Mouse (Mus musculus) midbrain, embryonic 15.5 days (tissue): ENCODE results near the gene Arhgap19. TPM values are rescaled to one million over a fixed set of nuclear protein-coding genes. Genes with fewer than 3 reads are reported as not detected.
A peak's percentile ranks its signal among the peaks of the same experiment; 100 is the strongest.

ENCODE experiments used
- ATAC-seq: fragments of 200-750 bp; cut with Nextera tagmentation; replicated peaks from 2 replicates; pipeline ENCODE4 v1.8.0; 2017; ENCODE audit warnings: moderate TSS enrichment
- H3K27ac ChIP-seq: fragments of 300-500 bp; sonication (generic); 2 replicates; pipeline ENCODE4 v1.5.1; 2015; ENCODE audit warnings: mild to moderate bottlenecking, inconsistent platforms
- H3K27me3 ChIP-seq: fragments of 300-500 bp; sonication (generic); replicated peaks from 2 replicates; pipeline ENCODE4 v1.6.1; 2015; ENCODE audit warnings: inconsistent platforms
- H3K36me3 ChIP-seq: fragments of 300-500 bp; sonication (generic); replicated peaks from 2 replicates; pipeline ENCODE4 v1.6.1; 2015; ENCODE audit warnings: inconsistent platforms
- H3K4me1 ChIP-seq: fragments of 300-500 bp; sonication (generic); 2 replicates; pipeline ENCODE4 v1.6.1; 2015; ENCODE audit warnings: inconsistent platforms
- H3K4me2 ChIP-seq: fragments of 300-500 bp; sonication (generic); 2 replicates; pipeline ENCODE4 v1.6.1; 2015; ENCODE audit warnings: inconsistent platforms, mild to moderate bottlenecking, moderate library complexity
- H3K4me3 ChIP-seq: fragments of 300-500 bp; sonication (generic); 2 replicates; pipeline ENCODE4 v1.5.1; 2015; ENCODE audit warnings: mild to moderate bottlenecking, inconsistent platforms
- H3K9ac ChIP-seq: fragments of 300-500 bp; sonication (generic); 2 replicates; pipeline ENCODE4 v1.6.1; 2015; ENCODE audit warnings: mild to moderate bottlenecking, inconsistent platforms
- H3K9me3 ChIP-seq: fragments of 300-500 bp; sonication (generic); 2 replicates; pipeline ENCODE4 v1.6.1; 2016; ENCODE audit warnings: inconsistent platforms
- WGBS: fragments of 180-500 bp; shearing (Covaris S2); methylation state at CpG from one replicate; pipeline ENCODE4 v1.1.7; 2015; ENCODE audit warnings: mixed read lengths; 5-methylcytosine and 5-hydroxymethylcytosine counted together
- polyA plus RNA-seq: library from polyadenylated mRNA; unstranded; fragments of >200 nt; fragmentation: Nextera tagmentation; extraction: Ambion mirVana; gene quantifications from 2 replicates; pipeline ENCODE4 v1.2.1, GENCODE M21; 2015

The Arhgap19 gene
- polyA plus RNA-seq, 1 experiment from 2014 or later: 5.2 TPM

DNA sequence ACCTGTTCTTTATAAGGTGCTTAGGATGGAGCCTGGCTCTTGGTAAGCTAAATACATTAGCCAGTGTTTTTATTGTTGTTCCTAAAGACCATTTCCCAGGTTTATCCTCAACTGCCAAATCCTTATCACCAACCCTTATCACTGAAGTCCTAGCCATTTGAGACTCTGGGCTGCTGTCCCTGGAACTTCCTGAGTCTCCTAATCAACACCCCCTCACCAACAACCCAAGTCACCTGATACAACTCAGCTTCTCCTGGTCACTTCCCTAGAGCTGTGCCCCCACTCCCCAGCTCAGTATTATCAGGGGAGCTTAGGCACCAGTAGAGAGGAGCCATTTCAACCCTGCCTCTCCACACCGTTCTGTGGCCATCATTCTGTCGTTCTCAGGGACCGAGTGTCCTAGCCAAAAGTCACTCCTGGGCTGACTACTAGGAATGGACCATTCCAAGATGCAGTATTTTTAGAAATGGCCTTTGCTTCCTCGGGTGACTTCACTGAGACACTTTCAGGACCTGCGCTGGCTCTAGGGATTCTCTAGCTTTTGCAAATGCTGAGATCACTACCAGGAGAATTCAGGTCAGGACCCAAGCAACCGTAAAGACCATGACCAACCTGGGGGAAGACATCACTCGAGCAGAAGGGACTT, 39.4 kb upstream of the Arhgap19 start:
- 81% methylated on average over 7 of the region's 7 CpGs for WGBS
- Histone ChIP-seq H3K4me1 (peaks cover 10% of the 10 kb centered on the region), H3K4me3 (no peak overlapping the region), H3K27ac (no peak overlapping the region), H3K9ac (no peak overlapping the region), H3K4me2 (no peak overlapping the region), H3K36me3 (no peaks in the 10 kb centered on the region), H3K9me3 (no peaks in the 10 kb centered on the region), H3K27me3 (no peaks in the 10 kb centered on the region)
- no peak for ATAC-seq

DNA sequence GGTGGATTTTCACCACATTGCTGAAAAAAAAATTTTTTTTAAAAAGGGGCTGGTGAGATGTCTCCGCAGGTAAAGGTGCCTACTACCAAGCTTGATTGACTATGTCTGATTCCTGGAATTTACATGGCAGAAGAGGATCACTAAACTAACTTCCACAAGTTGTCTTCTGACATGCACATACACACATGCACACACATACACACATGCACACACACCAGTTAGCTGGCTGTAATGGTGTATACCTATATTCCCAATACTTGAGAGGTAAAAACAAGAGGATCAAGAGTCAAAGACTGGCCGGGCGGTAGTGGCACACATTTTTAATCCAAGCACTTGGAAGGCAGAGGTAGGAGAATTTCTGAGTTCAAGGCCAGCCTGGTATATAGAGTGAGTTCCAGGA, 37.8 kb upstream of the Arhgap19 start:
- H3K9me3 ChIP-seq: no peaks in the 10 kb centered on the region
- no peaks in the 10 kb centered on the region for H3K27me3 ChIP-seq
- H3K27ac ChIP-seq: no peak overlapping the region
- H3K4me3 ChIP-seq: no peak overlapping the region
- H3K36me3 ChIP-seq: no peaks in the 10 kb centered on the region
- no peak overlapping the region for H3K9ac ChIP-seq
- peaks cover 19% of the 10 kb centered on the region for H3K4me1 ChIP-seq
- whole genome bisulfite sequencing: 97% methylated on average over 3 of the region's 3 CpGs
- H3K4me2 ChIP-seq: no peak overlapping the region
- no peak for ATAC-seq

DNA sequence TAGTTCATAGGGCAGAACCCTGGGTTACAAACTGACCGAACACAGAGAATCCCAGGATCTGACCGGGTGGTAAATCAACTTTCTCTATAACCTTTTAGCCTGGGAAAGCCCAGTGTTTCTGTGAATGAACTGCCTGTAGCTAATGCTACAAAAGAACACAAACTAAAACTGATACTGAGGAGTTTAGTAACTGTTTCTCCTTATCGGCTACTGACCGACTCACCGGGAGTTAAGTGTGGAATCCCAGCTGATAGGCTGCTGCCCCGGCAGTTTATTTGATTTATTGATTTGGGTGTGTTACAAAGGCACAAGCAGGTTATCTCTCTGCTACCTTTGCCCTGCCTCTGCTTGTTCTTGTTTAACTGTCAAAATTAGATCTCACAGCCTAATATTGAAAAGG, 37.0 kb upstream of the Arhgap19 start:
- Histone ChIP-seq H3K4me3 (no peak overlapping the region), H3K9ac (no peak overlapping the region), H3K4me2 (no peak overlapping the region), H3K9me3 (no peaks in the 10 kb centered on the region), H3K36me3 (no peaks in the 10 kb centered on the region), H3K4me1 (peaks cover 19% of the 10 kb centered on the region), H3K27me3 (no peaks in the 10 kb centered on the region), H3K27ac (no peak overlapping the region)
- WGBS: 72% methylated on average over 6 of the region's 6 CpGs
- no peak for ATAC-seq

DNA sequence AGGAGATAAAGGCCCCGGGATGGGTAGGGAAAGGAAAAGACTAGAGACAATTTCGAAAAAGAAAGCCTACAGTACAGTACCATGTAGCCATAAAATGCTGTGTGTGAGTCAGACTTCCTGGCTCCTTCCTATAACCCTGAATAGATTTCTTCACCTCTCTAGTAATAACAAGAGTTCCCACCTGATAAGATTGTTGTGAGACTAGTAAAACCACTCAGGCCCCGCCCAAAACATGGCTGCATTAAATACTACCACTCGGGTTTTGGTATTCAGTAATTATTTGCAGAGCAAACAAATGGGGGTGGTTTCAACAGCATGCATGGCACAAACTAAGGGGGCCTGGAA, 36.0 kb upstream of the Arhgap19 start:
- H3K9me3 ChIP-seq: no peaks in the 10 kb centered on the region
- no peaks in the 10 kb centered on the region for H3K36me3 ChIP-seq
- 0 out of 2 replicates have a peak overlapping the region, but pooled peaks have one; percentile 5 for H3K27ac ChIP-seq
- WGBS: 73% methylated on average over 4 of the region's 4 CpGs
- ATAC-seq: no peak
- no peak overlapping the region for H3K9ac ChIP-seq
- H3K4me2 ChIP-seq: no peak overlapping the region
- no peaks in the 10 kb centered on the region for H3K27me3 ChIP-seq
- no peak overlapping the region for H3K4me3 ChIP-seq
- peaks cover 28% of the 10 kb centered on the region for H3K4me1 ChIP-seq

DNA sequence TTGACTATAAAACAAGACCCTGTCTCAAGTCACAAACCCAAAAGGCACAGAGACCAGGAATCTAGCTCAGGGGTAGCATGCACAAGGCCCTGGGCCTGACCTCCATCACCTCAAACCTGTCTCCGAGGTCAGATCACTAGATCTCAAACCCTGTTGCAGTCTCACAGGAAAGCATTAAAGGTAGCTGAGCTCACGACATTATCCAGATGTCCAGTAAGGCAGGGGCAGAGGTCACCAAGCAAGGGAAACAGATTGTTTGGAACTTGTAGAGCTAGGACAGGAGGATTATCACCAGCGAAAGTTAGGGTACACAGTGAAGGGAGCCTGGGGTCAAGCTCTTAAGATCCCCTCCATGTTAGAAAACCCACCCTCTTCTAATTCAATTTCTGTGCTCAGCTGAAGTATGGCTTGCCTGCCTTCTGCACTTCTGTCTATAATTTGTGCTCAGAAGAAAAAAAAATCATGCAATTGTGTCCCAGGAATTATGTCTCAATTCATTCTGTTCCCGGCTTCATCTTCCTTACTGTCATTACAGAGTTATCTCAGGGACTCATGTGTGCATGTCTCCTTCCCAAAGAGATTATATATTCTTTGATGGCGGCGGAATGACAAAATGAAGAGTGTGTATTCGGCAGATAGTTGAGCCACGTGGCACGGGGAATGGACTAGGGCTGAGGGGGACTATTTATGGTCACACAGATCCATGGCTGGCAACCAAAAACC, 35.5 kb upstream of the Arhgap19 start:
- no peak overlapping the region for H3K4me2 ChIP-seq
- H3K27ac ChIP-seq: 0 out of 2 replicates have a peak overlapping the region, but pooled peaks have one; percentile 5
- no peaks in the 10 kb centered on the region for H3K36me3 ChIP-seq
- H3K27me3 ChIP-seq: no peaks in the 10 kb centered on the region
- peaks cover 33% of the 10 kb centered on the region for H3K4me1 ChIP-seq
- 72% methylated on average over 9 of the region's 9 CpGs for WGBS
- H3K9ac ChIP-seq: no peak overlapping the region
- no peak overlapping the region for H3K4me3 ChIP-seq
- no peak for ATAC-seq
- H3K9me3 ChIP-seq: no peaks in the 10 kb centered on the region

DNA sequence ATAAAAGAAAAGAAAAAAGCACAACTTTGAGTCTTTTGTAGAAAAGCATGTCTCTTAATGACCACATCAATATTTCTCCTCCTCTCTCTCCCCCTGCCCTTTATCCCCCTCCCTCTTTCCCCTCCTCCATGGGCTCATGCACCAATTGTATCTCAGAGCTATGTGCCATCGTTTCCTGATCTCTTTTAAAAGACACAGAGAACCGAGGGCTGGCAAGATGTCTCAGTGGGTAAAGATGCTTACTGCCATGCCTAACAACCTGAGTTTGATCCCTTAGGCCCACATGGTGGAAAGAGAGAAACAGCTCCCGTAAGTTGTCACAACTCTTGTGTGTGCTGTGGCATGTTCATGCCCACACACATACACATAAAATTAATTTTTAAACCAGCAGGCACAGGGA, 34.9 kb upstream of the Arhgap19 start:
- 53% methylated on average over 3 of the region's 3 CpGs for WGBS
- ATAC-seq: no peak
- H3K9ac ChIP-seq: no peak overlapping the region
- peaks cover 40% of the 10 kb centered on the region for H3K4me1 ChIP-seq
- H3K9me3 ChIP-seq: no peaks in the 10 kb centered on the region
- no peak overlapping the region for H3K4me2 ChIP-seq
- no peaks in the 10 kb centered on the region for H3K27me3 ChIP-seq
- H3K4me3 ChIP-seq: no peak overlapping the region
- H3K27ac ChIP-seq: no peak overlapping the region
- H3K36me3 ChIP-seq: no peaks in the 10 kb centered on the region

DNA sequence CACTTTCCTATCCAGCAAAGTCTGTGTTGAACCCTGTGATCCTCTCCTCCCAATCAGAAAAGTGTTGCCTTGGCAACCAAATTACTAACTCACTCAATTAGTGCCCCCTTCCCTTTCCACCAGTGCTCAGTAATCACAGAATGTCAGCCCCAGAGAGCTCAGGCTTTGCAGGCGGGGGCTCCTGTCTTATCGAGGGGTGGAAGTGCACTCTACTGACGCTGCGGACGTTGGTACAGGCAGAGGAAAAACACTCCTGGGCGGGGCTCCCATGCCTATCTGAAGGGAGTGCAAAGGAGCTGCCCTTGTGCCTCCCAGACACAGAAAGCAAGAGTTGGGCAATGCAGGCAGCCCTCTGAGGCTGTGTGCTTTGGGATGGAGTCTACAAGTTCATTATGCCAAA, 34.0 kb upstream of the Arhgap19 start:
- Histone ChIP-seq H3K9me3 (no peaks in the 10 kb centered on the region), H3K27me3 (no peaks in the 10 kb centered on the region), H3K36me3 (no peaks in the 10 kb centered on the region), H3K4me2 (peak overlapping the region; percentile 43), H3K27ac (peak overlapping the region; percentile 72), H3K9ac (peak overlapping the region; percentile 12; the same call in 1 of the 2 replicates), H3K4me1 (peaks cover 45% of the 10 kb centered on the region), H3K4me3 (peak overlapping the region; percentile 13; the same call in 1 of the 2 replicates)
- 3% methylated on average over 6 of the region's 6 CpGs for whole genome bisulfite sequencing
- ATAC-seq: peak; percentile 72

DNA sequence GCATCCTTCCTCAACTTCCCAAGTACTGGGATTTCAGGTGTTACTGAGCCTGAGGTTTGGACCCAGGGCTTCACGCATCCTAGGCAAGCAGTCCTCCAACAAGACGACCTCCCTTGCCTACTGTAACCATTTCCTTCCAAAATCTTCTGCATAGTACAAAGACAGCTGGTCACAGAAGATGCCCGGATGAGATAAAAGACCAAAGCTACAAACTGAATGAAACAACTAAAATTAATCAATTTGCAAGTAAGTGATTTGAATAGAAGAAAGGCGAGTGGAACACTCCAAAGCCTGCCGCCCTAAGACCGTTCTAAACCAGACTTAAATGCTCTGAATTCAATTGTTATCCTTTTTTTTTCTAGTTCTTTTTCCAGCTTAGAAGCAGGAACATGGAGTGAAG, 33.6 kb upstream of the Arhgap19 start:
- WGBS: 41% methylated on average over 6 of the region's 6 CpGs
- Histone ChIP-seq H3K27me3 (no peaks in the 10 kb centered on the region), H3K4me1 (peaks cover 45% of the 10 kb centered on the region), H3K27ac (peak overlapping the region; percentile 66), H3K4me2 (peak overlapping the region; percentile 43), H3K36me3 (no peaks in the 10 kb centered on the region), H3K9me3 (no peaks in the 10 kb centered on the region), H3K9ac (no peak overlapping the region), H3K4me3 (no peak overlapping the region)
- no peak for ATAC-seq

DNA sequence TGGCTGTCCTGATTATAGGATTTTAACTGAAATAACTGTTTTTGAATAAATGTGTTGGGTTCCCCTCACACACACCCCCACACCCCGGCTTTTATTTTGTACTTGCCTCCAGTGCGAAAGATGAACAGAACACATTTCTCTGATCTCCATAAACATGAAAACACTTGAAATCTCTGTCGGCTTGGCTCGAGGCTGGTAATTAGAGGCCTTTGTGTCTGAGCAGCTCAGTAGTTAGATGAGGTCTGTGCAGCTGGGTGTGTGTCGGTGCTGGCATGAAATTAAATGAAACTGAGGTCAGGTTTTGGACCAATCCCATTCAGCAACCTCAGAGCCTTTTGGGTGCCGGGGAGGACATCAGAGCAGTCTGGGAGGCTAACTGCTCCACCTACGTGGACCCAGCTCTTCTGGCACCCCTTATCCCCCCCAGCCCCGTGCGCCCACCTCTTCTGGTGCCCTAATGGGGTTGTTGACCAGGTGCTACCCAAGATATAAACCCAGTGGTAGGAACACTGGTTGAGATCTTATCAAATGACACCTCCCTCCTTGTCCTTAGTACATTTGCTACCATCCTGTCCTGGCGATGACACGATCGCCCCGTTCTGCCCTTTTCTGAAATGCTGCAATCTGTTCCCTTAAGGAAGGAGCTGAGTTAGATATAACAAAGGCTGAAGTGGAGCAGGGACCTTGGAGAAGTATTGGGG, 30.8 kb upstream of the Arhgap19 start:
- peak overlapping the region; percentile 94 for H3K4me2 ChIP-seq
- H3K9ac ChIP-seq: peak overlapping the region; percentile 3
- no peaks in the 10 kb centered on the region for H3K9me3 ChIP-seq
- no peaks in the 10 kb centered on the region for H3K27me3 ChIP-seq
- ATAC-seq: no peak
- no peaks in the 10 kb centered on the region for H3K36me3 ChIP-seq
- WGBS: 61% methylated on average over 13 of the region's 13 CpGs
- peak overlapping the region; percentile 76 for H3K4me3 ChIP-seq
- H3K27ac ChIP-seq: no peak overlapping the region
- H3K4me1 ChIP-seq: peaks cover 45% of the 10 kb centered on the region

DNA sequence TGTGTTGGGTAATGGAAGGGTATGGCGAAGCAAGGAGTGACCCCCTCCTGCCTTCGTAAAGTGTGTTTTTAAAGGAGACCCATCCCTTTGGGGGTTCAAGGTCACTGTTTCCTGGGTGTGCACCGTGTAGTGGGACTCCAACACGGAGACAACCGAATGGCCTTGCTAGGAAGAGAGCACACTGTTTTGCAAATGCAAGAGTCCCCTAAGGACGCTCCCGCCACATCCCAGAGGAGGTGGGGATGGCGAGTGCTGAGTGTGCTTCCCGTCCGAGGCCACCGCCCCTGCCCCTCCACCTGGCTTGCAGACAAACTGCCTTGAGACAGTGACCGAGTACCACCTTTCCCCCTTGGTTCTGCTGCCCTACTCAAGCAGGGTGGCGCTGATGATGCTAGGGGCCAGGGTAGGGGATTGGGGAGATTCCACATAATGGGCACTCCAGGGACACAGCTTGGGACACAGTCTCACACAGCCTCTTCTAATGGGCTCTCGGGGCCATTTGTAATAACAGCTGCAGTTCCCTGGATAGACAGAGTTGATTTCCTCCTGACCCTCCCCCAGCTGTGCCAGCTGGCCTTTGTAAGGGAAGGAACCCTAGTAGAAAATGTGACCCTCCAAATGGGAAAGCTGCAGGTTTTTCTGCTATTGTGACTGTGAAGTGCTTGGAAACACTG, 30.0 kb upstream of the Arhgap19 start:
- Histone ChIP-seq H3K4me1 (peaks cover 45% of the 10 kb centered on the region), H3K4me2 (peak overlapping the region; percentile 94), H3K27me3 (no peaks in the 10 kb centered on the region), H3K9me3 (no peaks in the 10 kb centered on the region), H3K36me3 (no peaks in the 10 kb centered on the region), H3K27ac (peak overlapping the region; percentile 1; the same call in 1 of the 2 replicates), H3K4me3 (peak overlapping the region; percentile 76), H3K9ac (peak overlapping the region; percentile 23)
- WGBS: 7% methylated on average over 14 of the region's 14 CpGs
- ATAC-seq: no peak

DNA sequence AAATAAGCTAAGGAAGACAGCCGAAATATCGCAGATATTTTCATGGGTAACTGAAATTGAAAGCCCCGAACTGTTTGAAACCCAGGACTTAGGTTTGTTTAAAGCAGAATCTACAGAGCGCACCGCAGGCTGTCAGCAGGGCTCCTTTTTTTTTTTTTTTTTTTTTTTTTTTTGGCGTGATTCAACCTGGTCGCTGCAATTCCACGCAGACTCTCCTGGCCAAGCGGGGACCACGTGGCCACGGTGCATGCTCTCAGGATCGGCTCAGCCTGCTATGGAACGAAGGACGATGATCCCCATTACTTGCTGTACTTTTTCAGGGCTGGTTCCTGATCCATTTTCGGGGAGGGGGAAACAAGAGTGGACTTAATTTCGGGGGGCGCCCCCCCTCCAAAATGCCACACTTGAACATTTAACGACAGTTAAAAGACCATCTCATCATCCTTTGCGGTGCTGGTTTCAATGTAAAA, 29.3 kb upstream of the Arhgap19 start:
- Histone ChIP-seq H3K4me1 (peaks cover 40% of the 10 kb centered on the region), H3K9ac (peak overlapping the region; percentile 56)
- WGBS: under 1% methylated on average over 19 of the region's 19 CpGs

More for the DNA sequence above, 29.3 kb upstream of the Arhgap19 start:
- Histone ChIP-seq H3K9me3 (no peaks in the 10 kb centered on the region), H3K27me3 (no peaks in the 10 kb centered on the region), H3K4me3 (peak overlapping the region; percentile 76), H3K36me3 (no peaks in the 10 kb centered on the region), H3K4me2 (peak overlapping the region; percentile 94), H3K27ac (peak overlapping the region; percentile 95)
- ATAC-seq: no peak
